Mouse (Mus musculus) mesoderm, embryonic 11.5 days (tissue): ENCODE results near the gene Klhl6.

Experiments used
- DNase-seq: peaks from one replicate; pipeline ENCODE4 v3.0.0-alpha.2; 2012; ENCODE audit warnings: low read depth, low spot score

Klhl6 gene

DNA sequence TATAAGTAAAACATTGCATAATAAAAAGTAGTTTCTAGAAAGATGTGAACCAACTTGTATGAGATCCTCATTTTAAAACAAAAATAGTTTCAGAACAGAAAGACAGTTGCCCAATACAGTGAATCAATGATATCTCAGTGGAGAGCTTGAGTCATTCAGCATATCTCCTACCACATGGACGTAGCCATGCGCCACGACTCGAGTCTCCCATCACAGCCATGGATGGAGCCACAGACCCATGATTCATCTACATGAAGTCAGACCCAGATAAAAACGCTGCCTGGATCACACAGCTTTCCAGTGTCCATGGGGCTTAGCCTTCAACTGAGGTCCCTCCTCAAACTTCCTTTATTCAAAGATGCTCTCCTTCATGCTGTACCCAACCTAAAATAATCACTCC is 13.3 kb downstream of the Klhl6 start:
- no peak for DNase-seq

DNA sequence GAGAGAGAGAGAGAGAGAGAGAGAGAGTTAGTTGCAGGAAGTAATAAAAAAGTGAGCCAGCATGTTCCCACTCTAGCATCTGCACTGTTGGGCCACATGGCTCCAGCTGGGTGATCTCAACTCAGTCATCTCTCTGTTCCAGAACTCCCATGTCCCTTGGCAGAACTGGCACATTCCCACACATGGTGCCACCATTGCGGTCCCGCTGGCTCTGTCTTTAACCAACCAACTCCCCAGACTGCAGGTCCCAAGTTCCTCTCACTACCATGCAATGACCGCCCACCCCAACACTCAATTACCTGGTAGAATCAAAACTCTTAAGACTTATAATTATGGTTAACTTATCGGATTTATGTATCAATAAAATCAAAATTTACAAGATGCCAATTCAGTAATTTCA is 14.2 kb downstream of the Klhl6 start:
- DNase-seq = no peak

DNA sequence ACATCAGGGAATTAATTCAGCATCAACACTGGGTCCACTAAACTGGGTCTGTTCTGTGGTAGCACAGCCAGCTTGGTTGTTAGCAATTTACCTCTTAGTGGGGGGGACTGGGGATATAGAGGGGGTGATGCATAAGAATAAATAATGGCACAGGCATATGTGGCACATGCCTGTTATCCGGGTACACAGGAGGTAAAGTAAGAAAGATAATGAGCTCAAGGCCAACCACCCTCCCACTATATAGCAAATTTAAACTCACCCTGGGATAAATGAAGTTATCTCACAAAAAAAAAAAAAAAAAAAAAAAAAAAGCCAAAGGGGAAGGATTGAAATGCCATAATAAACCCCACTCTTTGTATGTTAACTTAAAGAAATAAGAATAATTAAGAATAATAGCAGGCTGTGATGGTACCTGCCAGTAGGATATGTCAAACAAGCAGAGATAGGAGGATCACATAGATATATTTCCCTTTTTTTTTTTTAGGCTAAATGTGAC is 14.9 kb downstream of the Klhl6 start:
- DNase-seq = no peak

DNA sequence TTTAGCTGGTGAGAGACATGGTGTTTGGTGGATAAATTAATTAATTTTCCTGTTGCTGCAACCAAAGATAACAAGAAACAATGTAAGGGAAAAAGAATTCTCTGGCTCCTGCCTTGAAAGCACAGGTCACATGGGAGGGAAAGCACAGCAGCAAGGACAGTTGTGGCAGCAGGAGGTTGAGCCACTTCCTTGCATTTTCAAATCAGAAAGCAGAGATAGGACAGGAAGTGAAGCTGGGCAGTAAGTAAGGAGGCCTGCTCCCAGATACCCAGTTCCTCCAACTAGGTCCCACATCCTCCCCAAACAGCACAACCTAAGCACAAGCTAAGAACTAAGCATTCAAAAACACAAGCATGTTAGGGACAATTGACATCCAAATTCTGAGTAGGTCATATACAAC is 15.9 kb downstream of the Klhl6 start:
- no peak for DNase-seq

DNA sequence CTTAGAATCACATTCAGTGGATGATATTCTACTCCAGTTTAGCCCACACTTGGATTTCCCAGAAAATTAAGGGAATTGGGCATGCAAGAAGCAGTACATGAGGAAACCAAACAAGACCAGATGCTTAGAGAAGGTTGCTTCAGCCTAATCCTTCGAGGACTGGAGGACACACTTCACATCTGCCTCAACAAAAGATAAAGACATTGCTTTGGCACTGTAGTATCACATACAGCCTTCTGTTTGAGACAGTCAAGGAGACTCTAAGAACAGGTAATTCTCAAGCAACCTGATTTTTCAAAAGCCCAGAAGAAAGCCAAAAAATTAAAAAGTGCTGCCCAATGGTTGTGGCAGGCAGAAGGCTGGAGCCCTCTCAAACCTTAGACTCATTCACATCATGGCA is 16.4 kb downstream of the Klhl6 start:
- DNase-seq = no peak

DNA sequence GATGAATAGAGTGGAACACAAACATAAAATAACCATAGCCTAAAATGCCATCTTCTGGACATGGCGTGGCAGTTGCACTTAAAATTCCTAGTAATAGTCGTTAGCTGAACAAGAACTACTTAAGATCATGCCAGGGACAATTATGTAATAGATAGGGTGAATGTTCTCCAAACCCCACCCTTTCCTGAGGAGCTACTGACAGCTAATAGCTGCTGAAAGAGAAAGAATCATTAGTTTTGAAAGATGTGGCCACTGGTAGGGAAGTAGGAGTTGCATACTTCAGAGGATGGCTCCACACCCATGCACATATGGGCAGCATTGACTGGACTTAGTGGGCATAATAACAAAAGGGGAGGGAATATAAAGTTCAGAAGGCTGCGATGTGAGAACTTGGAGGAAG is 19.9 kb downstream of the Klhl6 start:
- no peak for DNase-seq

DNA sequence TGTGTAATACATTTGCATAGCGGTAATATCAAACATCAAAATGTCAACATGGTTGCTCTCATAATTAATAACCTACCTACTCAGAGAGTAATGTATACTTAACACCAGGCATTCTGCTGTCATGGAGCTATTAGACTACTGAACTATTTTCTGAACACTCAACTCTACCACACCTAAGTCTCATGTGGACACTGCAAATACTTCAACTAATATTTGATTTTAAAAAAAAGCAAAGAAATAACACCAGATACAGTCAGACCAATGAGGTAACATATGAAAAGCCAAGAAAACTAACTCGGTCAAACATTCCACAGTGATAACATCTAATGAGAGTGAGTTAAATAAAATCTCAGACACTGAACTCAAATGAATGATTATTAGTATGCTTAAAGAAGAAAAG is 21.8 kb downstream of the Klhl6 start:
- DNase-seq = no peak

DNA sequence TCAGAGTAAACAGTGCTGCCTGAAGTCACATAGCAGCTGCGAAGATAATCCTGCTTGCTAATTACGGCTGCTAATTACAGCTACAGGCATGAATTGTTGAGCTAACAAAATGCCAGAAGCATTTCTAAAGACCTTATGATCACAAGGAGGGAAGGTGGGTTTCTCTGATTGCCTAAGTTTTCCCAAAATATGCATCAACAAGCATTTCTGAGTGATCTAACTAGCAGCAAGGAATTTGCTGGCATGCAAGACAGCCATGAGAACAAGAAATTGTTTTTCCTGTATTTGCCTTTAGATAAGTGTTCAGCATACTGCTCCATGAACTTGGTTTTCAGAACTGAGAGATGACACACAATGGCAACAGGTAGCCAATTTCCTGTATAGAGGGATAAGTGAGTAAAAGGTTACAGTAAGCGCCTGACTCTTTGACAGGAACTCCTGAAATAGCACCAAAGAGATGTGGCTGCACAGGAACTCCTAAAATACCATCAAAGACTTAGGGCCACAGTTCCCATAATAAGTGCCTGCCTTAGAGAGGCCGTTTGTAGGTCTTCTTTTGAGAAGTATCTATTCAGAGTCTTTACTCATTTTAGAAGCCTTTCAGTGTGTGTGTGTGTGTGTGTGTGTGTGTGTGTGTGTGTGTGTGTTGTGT is 22.3 kb downstream of the Klhl6 start:
- no peak for DNase-seq

DNA sequence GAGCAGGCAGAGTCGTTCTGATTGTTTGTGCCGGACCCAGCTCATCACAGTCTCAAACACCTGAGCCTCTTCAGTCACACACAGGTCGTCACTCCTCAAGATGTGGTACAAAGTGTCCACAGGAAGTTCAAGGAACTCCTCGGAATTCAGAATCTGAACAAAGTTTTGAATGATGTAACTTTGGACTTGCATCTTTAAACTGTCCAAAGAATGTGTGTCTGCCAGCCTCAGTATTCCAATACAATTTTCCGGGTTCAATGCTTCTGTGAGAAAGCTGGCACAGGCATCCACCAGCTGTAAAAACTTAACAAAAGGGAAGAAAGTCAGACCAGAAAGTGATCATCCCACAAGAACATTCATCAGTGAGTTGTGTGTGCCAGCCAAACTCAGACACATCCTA is 25.8 kb downstream of the Klhl6 start:
- DNase-seq = no peak

DNA sequence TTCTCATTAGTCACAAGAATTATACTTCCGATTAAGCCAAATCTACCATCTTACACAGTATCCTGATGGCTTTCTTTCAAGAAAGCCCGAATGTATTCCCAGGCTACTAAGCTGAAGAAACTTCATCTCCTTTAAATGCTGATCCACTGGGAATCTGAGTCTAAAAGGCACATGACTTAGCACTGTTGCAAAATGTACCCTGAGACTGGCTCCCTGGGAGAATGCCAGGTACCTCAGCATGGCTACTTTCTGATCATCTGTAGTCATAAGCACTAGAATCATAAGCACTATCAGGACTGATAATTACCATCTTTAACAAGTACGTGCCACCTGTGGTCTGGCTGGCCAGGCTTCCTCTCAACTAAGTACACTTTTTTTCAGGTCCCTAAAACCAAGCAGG is 35.5 kb downstream of the Klhl6 start:
- DNase-seq = no peak

DNA sequence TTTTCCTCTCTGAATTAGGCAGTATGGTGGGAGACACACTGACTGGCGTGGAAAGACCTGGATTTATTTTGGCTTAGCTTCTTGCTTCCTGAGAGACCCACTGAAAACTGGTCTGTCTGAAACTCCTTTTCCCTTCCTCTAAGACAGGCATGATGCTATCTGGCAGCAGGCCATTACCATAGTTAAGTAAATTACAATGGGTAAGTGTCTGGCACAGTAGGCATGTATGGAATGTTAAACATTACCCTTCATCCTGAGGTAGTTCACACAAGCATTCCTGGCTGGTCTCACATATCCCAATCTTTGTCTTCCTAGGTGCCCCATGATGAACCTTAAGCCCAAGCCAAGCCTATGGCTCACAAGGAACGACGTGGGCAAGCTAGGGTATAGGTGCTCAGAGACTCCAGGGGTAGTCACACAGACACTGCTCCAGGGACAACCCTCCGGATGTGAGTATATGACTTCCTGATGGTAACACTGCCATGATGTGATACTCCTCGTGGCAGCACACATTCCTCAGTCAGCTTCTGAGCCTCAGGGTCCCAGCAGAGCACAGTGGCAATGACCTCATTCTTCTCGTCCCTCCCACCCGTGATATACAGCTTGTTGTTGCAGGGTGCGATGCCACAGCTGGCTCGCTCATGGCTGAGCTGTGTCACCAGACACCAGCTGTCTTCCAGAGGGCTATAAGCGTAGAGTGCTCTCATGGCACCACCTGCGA is 36.1 kb downstream of the Klhl6 start:
- DNase-seq = peak; percentile 34

DNA sequence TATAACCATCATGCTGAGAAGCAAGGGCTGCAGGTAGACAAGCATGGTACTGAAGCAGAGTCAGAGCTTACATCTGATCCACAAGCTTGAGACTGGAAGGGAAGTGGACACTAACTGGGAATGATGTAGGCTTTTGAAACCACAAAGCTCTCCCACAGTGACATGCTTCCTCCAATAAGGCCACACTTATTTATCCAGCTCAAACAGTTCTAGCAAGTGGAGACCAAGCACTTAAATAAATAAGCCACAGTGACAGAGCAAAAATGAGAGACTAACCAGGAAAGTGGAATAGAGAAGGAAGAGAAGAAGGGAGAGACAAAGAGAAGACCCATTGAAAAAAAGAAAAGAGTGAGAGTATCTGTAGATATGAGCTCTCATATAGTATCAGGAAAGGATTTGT is 62.0 kb downstream of the Klhl6 start:
- DNase-seq = no peak

DNA sequence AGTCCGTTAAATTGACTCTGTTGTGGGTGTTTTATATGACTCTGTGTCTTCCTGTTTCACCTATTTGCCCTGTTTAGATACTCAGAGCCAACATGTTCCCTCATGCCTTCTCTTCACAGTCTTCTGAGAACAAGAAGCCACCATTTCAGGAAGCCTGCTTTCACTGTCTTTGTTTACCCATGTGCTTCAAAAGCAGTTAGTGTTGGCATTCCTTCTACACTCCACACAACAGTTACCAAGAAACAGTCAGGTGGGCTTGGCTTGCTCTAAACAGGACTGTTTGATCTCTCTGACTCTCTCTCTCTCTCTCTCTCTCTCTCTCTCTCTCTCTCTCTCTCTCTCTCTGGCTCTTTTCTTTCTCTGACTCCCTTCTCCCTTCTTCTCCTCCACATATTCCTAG is 64.6 kb downstream of the Klhl6 start:
- DNase-seq = no peak

DNA sequence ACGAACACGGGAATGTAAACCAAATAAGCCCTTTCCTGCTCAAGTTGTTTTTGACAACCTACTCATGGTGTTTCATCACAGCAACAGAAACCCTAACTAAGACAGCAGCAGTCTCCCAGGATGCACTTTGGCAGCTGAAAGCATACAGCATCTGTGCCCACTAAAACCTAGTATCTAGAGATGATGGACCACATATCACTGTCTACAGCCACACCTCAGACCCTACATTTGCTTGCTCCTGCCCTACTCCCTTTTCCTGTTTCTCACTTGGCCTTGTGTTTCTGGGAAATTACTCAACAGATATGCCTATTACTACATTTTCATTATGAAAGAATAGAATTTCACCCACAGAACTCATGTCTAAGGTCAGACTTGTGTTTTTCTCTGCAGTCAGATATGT is 70.3 kb downstream of the Klhl6 start:
- no peak for DNase-seq

DNA sequence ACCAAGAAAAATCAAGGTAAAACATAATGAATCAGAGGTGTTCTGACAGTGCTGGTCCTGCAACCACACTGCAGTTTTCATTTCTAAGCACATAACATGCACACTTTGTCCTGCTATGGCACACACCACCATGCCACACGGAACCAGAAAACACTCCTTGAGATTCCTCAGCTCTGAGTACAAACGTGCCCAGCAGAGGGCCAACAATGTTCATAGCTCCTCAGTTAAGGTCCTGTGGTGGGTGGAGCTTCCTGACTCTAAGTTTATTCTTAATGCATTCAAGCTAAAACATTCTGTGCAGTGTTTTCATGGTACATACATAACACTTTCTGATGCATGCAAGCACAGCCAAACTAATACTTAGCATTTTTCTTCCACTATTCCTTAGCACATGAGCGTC is 74.5 kb downstream of the Klhl6 start:
- no peak for DNase-seq

DNA sequence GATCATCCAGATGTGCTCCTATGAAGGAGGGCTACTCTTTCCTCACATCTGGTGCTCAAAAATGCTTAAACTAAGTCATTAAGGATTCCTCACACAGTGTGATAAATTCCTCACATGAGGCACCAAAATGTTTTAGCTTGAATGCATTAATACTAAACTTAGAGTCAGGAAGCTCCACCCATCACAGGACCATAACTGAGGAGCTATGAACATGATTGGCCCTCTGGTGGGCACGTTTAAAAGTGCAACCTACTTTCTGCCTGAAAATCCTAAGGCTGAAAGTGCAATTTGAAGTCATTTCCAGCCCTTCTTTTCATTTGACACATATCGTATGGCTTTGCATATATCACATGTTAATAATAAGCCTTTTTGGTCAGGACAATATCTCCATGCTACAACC is 75.7 kb downstream of the Klhl6 start:
- peak; percentile 47 for DNase-seq

DNA sequence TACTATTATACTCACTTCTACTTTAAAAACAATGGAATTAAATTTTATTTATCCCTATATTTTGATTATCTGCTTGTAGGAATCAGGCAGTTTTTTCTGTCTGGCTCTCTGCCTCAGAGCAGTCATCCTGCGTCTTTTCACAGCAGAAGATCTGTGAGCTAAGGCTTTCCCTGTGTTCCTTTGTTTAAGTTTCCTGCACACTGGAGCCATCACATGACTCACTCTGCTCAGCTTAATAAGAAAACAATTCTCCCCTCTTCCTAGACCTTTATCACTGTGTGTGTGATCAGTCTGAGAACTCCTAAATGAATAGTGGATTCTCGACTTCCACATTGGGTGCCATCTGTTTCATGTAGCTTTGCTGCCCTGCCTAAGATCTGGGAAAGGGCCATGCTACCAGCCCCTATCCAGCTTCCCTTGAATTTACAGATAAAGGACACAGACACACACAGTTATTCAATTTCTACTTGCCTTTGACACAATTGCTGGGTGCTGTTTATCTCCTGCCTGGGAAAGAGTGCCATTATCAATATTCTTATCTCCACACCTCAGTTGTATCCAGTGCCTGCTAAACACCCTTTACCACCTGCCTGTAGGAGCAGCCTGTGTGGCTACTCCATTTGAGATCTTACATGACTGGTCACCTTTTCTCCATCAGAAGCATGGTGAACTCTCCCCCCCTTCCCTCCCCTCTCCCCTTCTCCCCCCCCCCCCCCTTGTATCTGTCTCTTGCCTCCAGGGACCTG is 77.9 kb downstream of the Klhl6 start:
- DNase-seq = no peak

DNA sequence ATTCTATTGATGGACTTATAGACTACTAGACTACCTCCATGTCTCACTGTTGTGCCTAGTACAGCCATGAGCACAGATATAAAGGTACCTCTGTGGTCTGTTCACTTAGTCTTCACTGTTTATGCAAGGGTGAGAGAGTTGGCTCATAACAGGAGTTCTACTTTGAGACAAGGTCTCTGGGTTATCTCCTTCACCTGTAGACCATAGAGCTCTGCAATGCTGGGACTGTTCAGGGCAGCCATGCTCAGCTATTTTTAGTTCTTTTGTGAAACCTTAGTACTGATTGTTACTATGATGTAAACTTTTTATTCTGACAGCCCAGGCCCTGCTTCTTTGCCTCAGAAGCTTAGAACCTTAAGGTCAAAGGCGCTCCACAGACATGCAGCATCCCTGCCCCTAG is 79.0 kb downstream of the Klhl6 start:
- no peak for DNase-seq
